37 mouse cellular contexts compared by ENCODE assay signal in the genomic region with DNA sequence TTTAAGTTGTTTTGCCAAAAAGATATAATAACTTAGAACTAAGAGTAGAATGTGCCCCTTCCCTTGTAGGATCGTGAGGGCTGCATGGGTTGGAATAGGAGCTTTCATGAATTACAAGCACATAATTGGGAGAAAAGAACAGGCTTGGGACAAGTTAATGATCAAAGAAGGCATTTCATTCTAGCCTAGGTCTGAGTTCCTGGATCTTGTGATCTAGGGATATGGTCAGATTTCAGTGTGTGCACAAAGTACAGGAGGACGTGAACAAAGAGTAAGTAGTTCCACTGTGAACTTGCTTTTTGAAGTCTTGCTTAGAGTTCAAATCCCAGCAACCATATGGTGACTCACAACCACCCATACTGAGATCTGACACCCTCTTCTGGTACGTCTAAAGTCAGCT. TPM values are rescaled to one million over a fixed set of nuclear protein-coding genes. Genes with fewer than 3 reads are reported as not detected.
"Had no signal": no experiment of that assay in that cellular context is flagged by ENCODE, and none has a peak within 500 bp of the region (broad histone marks: within the 10 kb centered on the region; RNA-seq: fewer than 3 reads in every experiment).

No protein-coding gene starts in this region.

- H3K4me3 ChIP-seq: heart, embryonic 10.5 days; heart, embryonic 12.5 days; heart, embryonic 13.5 days; heart, embryonic 15.5 days; hindbrain, embryonic 10.5 days; hindbrain, embryonic 12.5 days; hindbrain, embryonic 13.5 days; hindbrain, embryonic 15.5 days; intestine, embryonic 15.5 days; kidney, embryonic 15.5 days; layer of hippocampus, adult 2 months; left cerebral cortex, adult 2 months had no signal

- DNase-seq: heart, postnatal 10 days; heart, postnatal 14 days; heart, postnatal 36 days; heart, postnatal 4 days; kidney, adult 11 months; kidney, postnatal 10 days; kidney, postnatal 14 days; kidney, postnatal 25 days; kidney, postnatal 4 days; layer of hippocampus, adult 9-11 months; layer of hippocampus, postnatal 36 days had no signal

- H3K9me3 ChIP-seq: heart, embryonic 10.5 days; heart, embryonic 12.5 days; heart, embryonic 13.5 days; heart, embryonic 15.5 days; hindbrain, embryonic 10.5 days; hindbrain, embryonic 12.5 days; hindbrain, embryonic 13.5 days; hindbrain, embryonic 15.5 days; intestine, embryonic 15.5 days; kidney, embryonic 15.5 days had no signal

- H3K4me2 ChIP-seq: heart, embryonic 11.5 days; heart, embryonic 12.5 days; heart, embryonic 13.5 days; heart, embryonic 15.5 days; hindbrain, embryonic 12.5 days; hindbrain, embryonic 13.5 days; hindbrain, embryonic 14.5 days; hindbrain, embryonic 15.5 days; intestine, embryonic 15.5 days; kidney, embryonic 15.5 days had no signal

- H3K27ac ChIP-seq: heart, embryonic 10.5 days; heart, embryonic 13.5 days; heart, embryonic 15.5 days; hindbrain, embryonic 10.5 days; hindbrain, embryonic 12.5 days; hindbrain, embryonic 13.5 days; hindbrain, embryonic 14.5 days; hindbrain, embryonic 15.5 days; hindbrain, postnatal 0 days; intestine, embryonic 15.5 days; kidney, embryonic 15.5 days; kidney, postnatal 0 days; layer of hippocampus, adult 2 months; left cerebral cortex, adult 2 months had no signal

- H3K36me3 ChIP-seq: heart, embryonic 15.5 days; intestine, embryonic 15.5 days had no signal

- H3K4me1 ChIP-seq: heart, embryonic 15.5 days; hindbrain, embryonic 12.5 days; hindbrain, embryonic 13.5 days; hindbrain, embryonic 15.5 days; intestine, embryonic 15.5 days; kidney, embryonic 15.5 days had no signal

- ATAC-seq: hindbrain, embryonic 16.5 days; hindbrain, postnatal 0 days; inflammation-experienced regulatory T-cells, adult 6 months; intestine, embryonic 15.5 days; intestine, embryonic 16.5 days; intestine, postnatal 0 days had no signal

- H3K9ac ChIP-seq: heart, embryonic 12.5 days; heart, embryonic 13.5 days; heart, embryonic 15.5 days; hindbrain, embryonic 12.5 days; hindbrain, embryonic 13.5 days; hindbrain, embryonic 14.5 days; hindbrain, embryonic 15.5 days; intestine, embryonic 15.5 days; kidney, embryonic 15.5 days had no signal

- H3K27me3 ChIP-seq: heart, embryonic 12.5 days; heart, embryonic 13.5 days; heart, embryonic 15.5 days; hindbrain, embryonic 12.5 days; hindbrain, embryonic 13.5 days; hindbrain, embryonic 15.5 days; intestine, embryonic 15.5 days; kidney, embryonic 15.5 days had no signal

RNA-seq across cellular contexts. Expression of gene Pin1rt1, which starts 38.9 kb away (rescaled TPM):
- polyA plus RNA-seq: heart, embryonic 10.5 days; heart, embryonic 11.5 days; heart, embryonic 12.5 days; heart, embryonic 13.5 days; heart, embryonic 14.5 days; heart, embryonic 15.5 days; heart, embryonic 16.5 days; heart, postnatal 0 days; hindbrain, embryonic 10.5 days; hindbrain, embryonic 11.5 days; hindbrain, embryonic 13.5 days; hindbrain, embryonic 14.5 days; hindbrain, postnatal 0 days; inflammation-experienced regulatory T-cells, adult 6 months; intestine, embryonic 15.5 days; intestine, embryonic 16.5 days; intestine, postnatal 0 days; kidney, embryonic 14.5 days; kidney, embryonic 15.5 days; kidney, postnatal 0 days; large intestine, adult 2 months had no signal
